Mouse (Mus musculus) lung, postnatal 0 days (tissue): ENCODE results near the gene Zfp970. TPM values are rescaled to one million over a fixed set of nuclear protein-coding genes. Genes with fewer than 3 reads are reported as not detected.
"Not testable (repeated sequence)": the region's sequence is repeated elsewhere in the genome, so short reads cannot be mapped to it uniquely, and the experiment has no call there.

ENCODE experiments used
- ATAC-seq: fragments of 200-750 bp; cut with Nextera tagmentation; 2 replicates; pipeline ENCODE4 v1.8.0; 2017; ENCODE audit warnings: moderate library complexity
- DNase-seq: peaks from one replicate; pipeline ENCODE4 v3.0.0-alpha.2; 2016; ENCODE audit warnings: low spot score
- H3K27ac ChIP-seq: fragments of 300-500 bp; sonication (generic); 2 replicates; pipeline ENCODE4 v1.5.1; 2014; ENCODE audit warnings: antibody characterized with exemption, mild to moderate bottlenecking, low read length, mixed read lengths
- H3K27me3 ChIP-seq: fragments of 300-500 bp; sonication (generic); replicated peaks from 2 replicates; pipeline ENCODE4 v1.6.1; 2014; ENCODE audit warnings: low read length, mixed read lengths; ENCODE audit not compliant: insufficient read depth
- H3K36me3 ChIP-seq: fragments of 300-500 bp; sonication (generic); 2 replicates; pipeline ENCODE4 v1.6.1; 2014; ENCODE audit warnings: low read length, mixed read lengths; ENCODE audit not compliant: insufficient read depth
- H3K4me1 ChIP-seq: fragments of 300-500 bp; sonication (generic); 2 replicates; pipeline ENCODE4 v1.6.1; 2014; ENCODE audit warnings: antibody characterized with exemption, low read depth, low read length, mixed read lengths; ENCODE audit not compliant: insufficient read depth
- H3K4me2 ChIP-seq: fragments of 300-500 bp; sonication (generic); replicated peaks from 2 replicates; pipeline ENCODE4 v1.6.1; 2014; ENCODE audit warnings: low read depth, mild to moderate bottlenecking, low read length, moderate library complexity, mixed read lengths
- H3K4me3 ChIP-seq: fragments of 300-500 bp; sonication (generic); 2 replicates; pipeline ENCODE4 v1.5.1; 2014; ENCODE audit warnings: low read depth, low read length
- H3K9ac ChIP-seq: fragments of 300-500 bp; sonication (generic); replicated peaks from 2 replicates; pipeline ENCODE4 v1.6.1; 2014; ENCODE audit warnings: low read depth, mild to moderate bottlenecking
- H3K9me3 ChIP-seq: fragments of 300-500 bp; sonication (generic); 2 replicates; pipeline ENCODE4 v1.6.1; 2016; ENCODE audit warnings: low read length, mixed read lengths
- CTCF ChIP-seq: IDR thresholded peaks from 2 replicates; pipeline ENCODE4 v1.5.1; 2016; ENCODE audit warnings: antibody characterized with exemption, mild to moderate bottlenecking
- EP300 ChIP-seq: IDR thresholded peaks from 2 replicates; pipeline ENCODE4 v1.6.1; 2016; ENCODE audit warnings: antibody characterized with exemption, mild to moderate bottlenecking, control low read depth
- WGBS: fragments of 180-500 bp; shearing (Covaris S2); extraction: QIAGEN DNeasy Blood & Tissue Kit; methylation state at CpG from one replicate; pipeline ENCODE4 v1.1.7; 2014; 5-methylcytosine and 5-hydroxymethylcytosine counted together
- polyA plus RNA-seq: library from polyadenylated mRNA; unstranded; fragments of >200 nt; fragmentation: Nextera tagmentation; extraction: Ambion mirVana; gene quantifications from 2 replicates; pipeline ENCODE4 v1.2.1, GENCODE M21; 2015

Zfp970 gene
- polyA plus RNA-seq, 1 experiment from 2014 or later, result 10.0 TPM

- not testable (repeated sequence) for H3K36me3 ChIP-seq, H3K4me3 ChIP-seq, H3K9me3 ChIP-seq, H3K4me2 ChIP-seq, H3K27ac ChIP-seq, H3K4me1 ChIP-seq, DNase-seq, H3K9ac ChIP-seq, ATAC-seq, H3K27me3 ChIP-seq
- 92% methylated on average over 3 of the region's 3 CpGs for WGBS
Observed at GRCm38 (mm10) chr2:177511972-177512371, 47.4 kb downstream of the Zfp970 start.

- H3K27ac ChIP-seq, H3K9me3 ChIP-seq, H3K9ac ChIP-seq, ATAC-seq, H3K4me2 ChIP-seq, H3K27me3 ChIP-seq, H3K36me3 ChIP-seq, DNase-seq, H3K4me3 ChIP-seq, H3K4me1 ChIP-seq: not testable (repeated sequence)
- WGBS, result 82% methylated on average over 4 of the region's 4 CpGs
Observed at GRCm38 (mm10) chr2:177513991-177514479, 49.5 kb downstream of the Zfp970 start.

- H3K4me1 ChIP-seq, H3K9ac ChIP-seq, DNase-seq, H3K36me3 ChIP-seq, ATAC-seq, H3K4me3 ChIP-seq, H3K27ac ChIP-seq, H3K9me3 ChIP-seq, H3K27me3 ChIP-seq, H3K4me2 ChIP-seq: not testable (repeated sequence)
- 84% methylated on average over 9 of the region's 9 CpGs for WGBS
Observed at GRCm38 (mm10) chr2:177517746-177518145, 53.2 kb downstream of the Zfp970 start.

- not testable (repeated sequence) for H3K4me3 ChIP-seq, H3K36me3 ChIP-seq, H3K9me3 ChIP-seq, H3K4me1 ChIP-seq, H3K27ac ChIP-seq, H3K4me2 ChIP-seq, H3K9ac ChIP-seq, H3K27me3 ChIP-seq, ATAC-seq, DNase-seq
- WGBS, result 84% methylated on average over 7 of the region's 7 CpGs
Observed at GRCm38 (mm10) chr2:177518354-177518753, 53.8 kb downstream of the Zfp970 start.

- not testable (repeated sequence) for H3K27me3 ChIP-seq, H3K4me1 ChIP-seq, H3K9me3 ChIP-seq, ATAC-seq, H3K4me2 ChIP-seq, H3K9ac ChIP-seq, H3K36me3 ChIP-seq, DNase-seq, H3K27ac ChIP-seq, H3K4me3 ChIP-seq
- 82% methylated on average over 1 of the region's 1 CpGs for WGBS
Observed at GRCm38 (mm10) chr2:177518960-177519359, 54.4 kb downstream of the Zfp970 start.

GRCm38 (mm10) chr2:177520035-177520434 lies 55.5 kb downstream of the Zfp970 start:
- Histone ChIP-seq H3K4me1 (no peaks in the 10 kb centered on the region), H3K4me3 (no peak overlapping the region), H3K9me3 (no peaks in the 10 kb centered on the region), H3K9ac (no peak overlapping the region), H3K27me3 (no peaks in the 10 kb centered on the region), H3K36me3 (no peaks in the 10 kb centered on the region), H3K4me2 (no peak overlapping the region), H3K27ac (no peak overlapping the region)
- TF ChIP-seq CTCF (no peak), EP300 (no peak)
- no peak for ATAC-seq
- DNase-seq, result no peak
- 72% methylated on average over 8 of the region's 8 CpGs for WGBS

GRCm38 (mm10) chr2:177523061-177523460 lies 58.5 kb downstream of the Zfp970 start:
- ATAC-seq (no peak), DNase-seq (no peak)
- no peak overlapping the region for H3K4me2 ChIP-seq
- WGBS, result 89% methylated on average over 20 of the region's 20 CpGs
- H3K27me3 ChIP-seq, result no peaks in the 10 kb centered on the region
- no peaks in the 10 kb centered on the region for H3K36me3 ChIP-seq
- H3K27ac ChIP-seq, result no peak overlapping the region
- TF ChIP-seq EP300 (no peak), CTCF (no peak)
- no peaks in the 10 kb centered on the region for H3K4me1 ChIP-seq
- no peak overlapping the region for H3K4me3 ChIP-seq
- H3K9ac ChIP-seq, result no peak overlapping the region
- no peaks in the 10 kb centered on the region for H3K9me3 ChIP-seq

GRCm38 (mm10) chr2:177523674-177524073 lies 59.1 kb downstream of the Zfp970 start:
- 87% methylated on average over 6 of the region's 6 CpGs for WGBS
- not testable (repeated sequence) for ATAC-seq, H3K27ac ChIP-seq, H3K27me3 ChIP-seq, H3K9me3 ChIP-seq, DNase-seq, H3K4me2 ChIP-seq, H3K9ac ChIP-seq, H3K4me3 ChIP-seq, H3K36me3 ChIP-seq, H3K4me1 ChIP-seq

GRCm38 (mm10) chr2:177524171-177524570 lies 59.6 kb downstream of the Zfp970 start:
- not testable (repeated sequence) for H3K27ac ChIP-seq, H3K4me3 ChIP-seq, ATAC-seq, H3K36me3 ChIP-seq, H3K27me3 ChIP-seq, DNase-seq, H3K9ac ChIP-seq, H3K9me3 ChIP-seq, H3K4me2 ChIP-seq, H3K4me1 ChIP-seq
- WGBS, result 87% methylated on average over 16 of the region's 16 CpGs
